Mouse (Mus musculus) embryonic stem cell, embryonic (primary cell): ENCODE results near the gene Csgalnact2.

ENCODE experiments used
- CTCF ChIA-PET, 4 experiments: fragments of 300-600 bp in 2 of 4; fragments of 350-600 bp in 2 of 4; sonication (Branson Sonifier 250); formaldehyde crosslinking; loops; one replicate each; lab custom pipeline; 2022; ENCODE audit warnings: inconsistent platforms in 2 of 4; lab: Charles Lee
- POLR2A ChIA-PET, 4 experiments: fragments of 300-600 bp in 2 of 4; fragments of 350-600 bp in 2 of 4; sonication (Branson Sonifier 250); formaldehyde crosslinking; loops; one replicate each; lab custom pipeline; 2022; ENCODE audit warnings: antibody characterized with exemption in 4 of 4, inconsistent platforms in 1 of 4; lab: Charles Lee

Csgalnact2 gene

GRCm38 (mm10) chr6:118138731-118139709 is at the start of gene Csgalnact2:
Gene Csgalnact2, minus strand, starts transcription at chr6:118139140.
- POLR2A ChIA-PET: interaction anchor here in 3 of 4 experiments (0.6 to 1.9 kb wide), 29 partner anchors 9 to 1257 kb away, joined by 3 to 16 read pairs (median 4); partner anchors contain the start of genes Bms1 (in 2 of the 3), Ankrd26 (in 1 of the 3) and Ret (in 1 of the 3)
- CTCF ChIA-PET: interaction anchor here in 3 of 4 experiments (0.7 to 1.6 kb wide), 5 partner anchors 41 to 586 kb away, joined by 3 to 7 read pairs (median 4); partner anchors contain the start of gene Bms1 (in 1 of the 3)

- ChIA-PET POLR2A (interaction anchor here in 1 of 4 experiments (0.5 kb wide), 1 partner anchor 254 kb away, joined by 3 read pairs; no protein-coding TSS in a partner anchor), CTCF (interaction anchor here in 1 of 4 experiments (1.3 kb wide), 1 partner anchor 190 kb away, joined by 3 read pairs; no protein-coding TSS in a partner anchor)
Observed at GRCm38 (mm10) chr6:118188599-118188998, 49.7 kb upstream of the Csgalnact2 start.

DNA sequence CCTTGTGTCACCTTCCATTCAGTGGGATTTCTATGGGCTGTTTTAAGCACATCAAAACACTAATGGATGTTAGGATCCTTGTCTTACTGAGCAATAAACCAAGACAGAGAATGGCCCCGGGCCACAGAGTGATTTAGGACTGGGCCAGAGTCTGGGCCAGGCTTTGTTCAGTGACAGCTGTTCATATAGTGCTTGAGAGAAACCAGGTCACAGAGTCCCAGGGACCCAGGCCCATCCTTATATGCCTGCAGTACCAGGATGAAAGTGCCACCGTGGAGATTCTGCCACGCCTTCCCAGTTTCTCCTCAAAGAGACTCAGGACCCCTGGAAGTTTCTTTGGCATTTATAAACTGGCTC is 48.3 kb upstream of the Csgalnact2 start:
- POLR2A ChIA-PET: interaction anchor here in 1 of 4 experiments (0.5 kb wide), 1 partner anchor 9 kb away, joined by 3 read pairs; no protein-coding TSS in a partner anchor
- CTCF ChIA-PET: no interaction called here

DNA sequence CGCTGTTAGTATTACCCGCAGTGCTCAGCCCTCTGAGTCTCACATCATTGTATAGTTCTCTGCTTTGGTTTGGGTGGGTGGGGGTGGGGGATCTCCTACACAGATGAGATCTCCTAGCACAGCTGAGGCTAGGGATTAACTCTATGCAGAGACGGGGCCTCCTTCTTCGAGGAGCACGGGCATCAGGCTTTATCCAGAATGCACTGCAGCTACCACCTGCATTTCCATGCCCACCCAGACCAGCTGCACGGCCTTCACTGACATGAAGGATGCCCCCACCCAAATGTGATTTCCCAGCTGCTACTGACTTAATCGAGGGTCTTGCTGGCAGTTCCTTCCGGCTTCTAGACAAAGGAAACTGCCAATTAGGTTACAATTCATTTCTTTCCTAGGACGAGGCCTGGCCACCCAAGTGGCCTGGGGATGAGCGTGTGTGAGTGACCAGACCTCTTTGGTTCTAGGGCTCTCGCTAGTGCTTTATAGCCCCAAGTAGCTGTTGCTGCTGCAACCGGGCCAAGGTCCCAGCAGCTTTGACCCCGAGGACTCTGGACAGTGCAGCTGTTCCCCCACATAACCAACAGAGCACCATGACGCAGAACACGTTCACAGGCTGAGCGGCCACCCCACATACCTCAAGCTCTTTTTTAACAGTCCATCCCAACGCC is 47.8 kb upstream of the Csgalnact2 start:
- ChIA-PET CTCF (no interaction called here), POLR2A (interaction anchor here in 1 of 4 experiments (0.6 kb wide), 1 partner anchor 19 kb away, joined by 3 read pairs; no protein-coding TSS in a partner anchor)

DNA sequence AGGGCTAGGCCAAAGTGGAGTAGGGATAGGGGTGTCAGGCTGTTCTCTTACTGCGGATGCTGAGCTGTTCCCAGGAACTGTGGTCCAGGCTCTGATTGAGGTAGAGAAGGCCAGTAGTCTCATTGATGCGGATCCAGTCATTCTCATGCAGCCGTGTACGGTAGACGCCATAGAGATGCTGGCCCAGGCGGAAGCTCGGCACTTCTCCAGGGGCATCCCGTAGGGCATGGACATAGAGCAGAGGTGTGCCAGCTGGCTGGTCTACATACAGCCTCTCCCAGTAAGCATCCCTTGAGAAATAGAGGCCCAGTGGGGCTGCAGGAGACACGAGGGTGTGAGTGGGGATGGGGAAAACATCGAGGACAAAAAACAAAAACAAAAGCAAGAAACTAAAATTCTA is 45.2 kb upstream of the Csgalnact2 start:
- POLR2A ChIA-PET: no interaction called here
- CTCF ChIA-PET: interaction anchor here in 1 of 4 experiments (1.5 kb wide), 1 partner anchor 195 kb away, joined by 4 read pairs; no protein-coding TSS in a partner anchor

GRCm38 (mm10) chr6:118180085-118180423 is 41.1 kb upstream of the Csgalnact2 start:
- ChIA-PET POLR2A (interaction anchor here (0.6 to 4.2 kb wide), 4 partner anchors 17 to 239 kb away, joined by 3 to 14 read pairs (median 4); partner anchors contain the start of genes Bms1 (in 1 of the 4) and Ret (in 1 of the 4)), CTCF (interaction anchor here (0.5 to 2.7 kb wide), 19 partner anchors 9 to 240 kb away, joined by 3 to 49 read pairs (median 6); partner anchors contain the start of genes Bms1 (in 2 of the 4) and Csgalnact2 (in 1 of the 4))

DNA sequence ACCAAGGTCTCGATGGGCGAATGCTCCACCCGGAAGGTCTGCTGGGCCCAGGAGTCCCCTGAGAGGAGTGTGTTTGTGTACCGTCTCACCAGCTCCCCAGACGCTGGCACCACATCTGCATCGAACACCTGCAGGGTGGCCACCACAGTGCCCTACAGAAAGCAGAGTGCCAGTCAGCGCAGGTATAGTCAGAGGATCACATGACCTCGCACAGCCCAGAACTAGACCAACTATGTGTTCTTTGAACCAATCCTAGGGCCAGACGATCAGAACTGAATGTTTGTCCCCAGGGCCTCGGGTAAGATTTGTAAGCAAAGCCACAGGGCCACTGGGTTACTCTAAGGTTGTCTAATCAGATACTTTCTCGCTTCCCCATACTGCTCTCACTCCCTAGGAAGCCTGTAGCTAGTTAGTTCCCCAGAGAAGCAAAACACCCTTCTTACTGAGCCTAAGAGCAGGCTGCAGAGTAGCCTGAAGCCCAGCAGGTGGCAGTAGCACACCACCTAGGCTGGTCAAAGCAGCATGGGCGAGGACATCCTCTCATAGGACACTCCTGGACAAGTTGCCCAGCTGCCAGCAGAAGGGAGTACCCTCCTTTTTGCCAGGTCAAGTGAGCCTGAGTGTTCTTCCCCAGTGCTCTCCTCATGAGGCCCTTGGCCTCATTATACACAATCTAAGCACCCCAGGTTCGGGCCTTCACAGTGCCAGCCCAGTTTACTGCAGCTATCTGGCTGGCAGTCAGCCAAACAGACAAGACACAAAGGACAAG is 40.6 kb upstream of the Csgalnact2 start:
- ChIA-PET CTCF (interaction anchor here (0.5 to 2.7 kb wide), 27 partner anchors 8 to 259 kb away, joined by 3 to 49 read pairs (median 4); partner anchors contain the start of genes Bms1 (in 2 of the 4) and Csgalnact2 (in 1 of the 4)), POLR2A (interaction anchor here (0.6 to 4.2 kb wide), 5 partner anchors 18 to 240 kb away, joined by 3 to 14 read pairs (median 3); partner anchors contain the start of genes Bms1 (in 1 of the 4) and Ret (in 1 of the 4))

GRCm38 (mm10) chr6:118173975-118174328 is 35.0 kb upstream of the Csgalnact2 start:
- ChIA-PET CTCF (no interaction called here), POLR2A (no interaction called here)

- CTCF ChIA-PET: no interaction called here
- POLR2A ChIA-PET: interaction anchor here in 1 of 4 experiments (0.6 kb wide), 1 partner anchor 282 kb away, joined by 4 read pairs; no protein-coding TSS in a partner anchor
Observed at GRCm38 (mm10) chr6:118173251-118173974, 34.5 kb upstream of the Csgalnact2 start.

- ChIA-PET POLR2A (interaction anchor here in 1 of 4 experiments (0.6 to 1.3 kb wide), 3 partner anchors 9 to 866 kb away, joined by 3 read pairs; no protein-coding TSS in a partner anchor), CTCF (interaction anchor here in 1 of 4 experiments (1.1 kb wide), 1 partner anchor 9 kb away, joined by 3 read pairs; no protein-coding TSS in a partner anchor)
Observed at GRCm38 (mm10) chr6:118171386-118171785, 32.4 kb upstream of the Csgalnact2 start.

DNA sequence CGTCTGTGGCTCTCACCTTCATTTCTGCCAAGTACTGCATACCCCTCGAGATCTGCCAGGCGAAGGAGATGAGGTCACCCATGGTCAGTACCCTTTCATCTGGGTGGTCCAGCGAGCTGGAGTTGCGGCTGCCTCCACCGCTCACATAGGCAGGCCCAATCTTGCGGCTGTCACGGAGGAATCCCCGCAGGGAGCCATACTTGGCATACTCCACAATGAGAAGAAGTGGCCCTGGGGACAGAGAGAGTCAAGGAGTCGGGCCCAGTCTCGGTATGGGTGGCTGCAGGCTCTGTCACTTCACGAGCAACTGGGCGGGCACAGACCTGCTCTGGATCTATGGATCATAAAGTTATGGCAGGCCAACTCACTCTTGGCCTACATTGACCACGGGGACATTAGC is 29.2 kb upstream of the Csgalnact2 start:
- POLR2A ChIA-PET: interaction anchor here in 2 of 4 experiments (0.6 to 1.4 kb wide), 3 partner anchors 18 to 29 kb away, joined by 3 read pairs; partner anchors contain the start of gene Csgalnact2 (in 2 of the 2)
- CTCF ChIA-PET: interaction anchor here in 1 of 4 experiments (1.4 kb wide), 1 partner anchor 69 kb away, joined by 3 read pairs; no protein-coding TSS in a partner anchor

GRCm38 (mm10) chr6:118167013-118167412 is 28.1 kb upstream of the Csgalnact2 start:
- ChIA-PET CTCF (interaction anchor here in 2 of 4 experiments (0.6 to 1.4 kb wide), 4 partner anchors 13 to 215 kb away, joined by 3 to 6 read pairs (median 4); no protein-coding TSS in a partner anchor), POLR2A (interaction anchor here in 2 of 4 experiments (1.2 to 1.4 kb wide), 2 partner anchors 28 kb away, joined by 3 read pairs; partner anchors contain the start of gene Csgalnact2 (in 2 of the 2))

GRCm38 (mm10) chr6:118165516-118165915 is 26.6 kb upstream of the Csgalnact2 start:
- ChIA-PET POLR2A (no interaction called here), CTCF (interaction anchor here in 2 of 4 experiments (0.7 to 1.2 kb wide), 2 partner anchors 211 to 214 kb away, joined by 5 to 14 read pairs; no protein-coding TSS in a partner anchor)

DNA sequence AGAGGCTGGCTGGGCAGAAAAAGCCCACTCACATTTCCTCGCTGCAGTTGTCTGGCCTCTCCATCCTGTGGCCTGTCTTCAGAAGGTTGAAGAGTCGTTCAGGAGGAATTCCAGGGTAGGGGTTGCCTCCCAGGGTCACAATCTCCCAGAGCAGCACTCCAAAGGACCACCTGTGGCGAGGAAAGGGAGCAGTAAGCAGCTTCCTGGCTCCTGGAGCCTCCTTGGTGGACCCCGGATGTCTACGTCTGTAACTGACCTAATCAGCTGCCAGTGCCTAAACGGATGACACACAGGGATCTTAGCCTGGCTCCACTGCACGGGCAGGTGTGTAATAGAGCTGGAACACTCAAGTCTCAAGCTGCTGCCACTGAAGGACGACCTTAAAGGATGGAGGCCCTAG is 25.8 kb upstream of the Csgalnact2 start:
- ChIA-PET CTCF (no interaction called here), POLR2A (interaction anchor here in 1 of 4 experiments (1.0 kb wide), 1 partner anchor 9 kb away, joined by 3 read pairs; no protein-coding TSS in a partner anchor)

DNA sequence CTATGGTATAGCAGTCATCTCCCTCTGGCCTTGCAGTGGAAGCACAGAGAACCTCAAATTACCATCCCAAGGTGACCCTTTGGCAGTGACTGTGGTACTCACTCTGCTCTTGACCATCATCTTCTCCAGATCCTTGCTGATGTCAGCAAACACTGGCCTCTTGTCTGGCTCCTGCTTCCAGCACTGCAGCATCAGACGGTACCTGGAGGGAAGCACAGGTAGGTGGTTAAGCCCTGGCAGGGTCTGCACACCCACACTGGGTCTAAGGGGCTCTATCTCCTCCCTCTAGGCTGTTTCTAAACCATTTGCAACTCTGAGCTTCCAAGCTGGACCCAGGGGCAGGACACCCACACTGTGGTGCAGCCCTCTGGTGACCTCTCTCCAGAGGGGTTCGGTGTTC is 24.1 kb upstream of the Csgalnact2 start:
- POLR2A ChIA-PET: interaction anchor here in 1 of 4 experiments (1.1 to 1.2 kb wide), 2 partner anchors 8 to 24 kb away, joined by 3 read pairs; partner anchors contain the start of gene Csgalnact2
- CTCF ChIA-PET: interaction anchor here in 1 of 4 experiments (0.5 kb wide), 1 partner anchor 101 kb away, joined by 3 read pairs; no protein-coding TSS in a partner anchor

GRCm38 (mm10) chr6:118162457-118163082 is 23.6 kb upstream of the Csgalnact2 start:
- ChIA-PET POLR2A (interaction anchor here in 1 of 4 experiments (1.1 to 1.2 kb wide), 2 partner anchors 8 to 23 kb away, joined by 3 read pairs; partner anchors contain the start of gene Csgalnact2), CTCF (no interaction called here)
